Mouse (Mus musculus): ENCODE data around the gene Mib2. TPM values are rescaled to one million over a fixed set of nuclear protein-coding genes. Genes with fewer than 3 reads are reported as not detected.

The Mib2 gene
- total and polyA plus RNA-seq, 2 experiments from 2014 or later: 40.6 to 127 TPM

- Histone ChIP-seq H3K4me3 (ENCODE audit: low read length) (peak overlapping the region; percentile 23), H3K27me3 (ENCODE audit: insufficient read depth, low read length) (peaks cover 17% of the 10 kb centered on the region; the same call in 1 of the 2 replicates), H3K4me1 (ENCODE audit: insufficient read depth, low read length) (peaks cover 10% of the 10 kb centered on the region; the same call in 1 of the 2 replicates), H3K36me3 (ENCODE audit: insufficient read depth, low read length) (peaks cover 36% of the 10 kb centered on the region), H3K9ac (replicated peaks; ENCODE audit: low read length) (0 out of 2 replicates have a peak overlapping the region, but pooled peaks have one; percentile 13), H3K4me2 (ENCODE audit: low read depth, low read length) (peak overlapping the region; percentile 72), H3K27ac (no peak overlapping the region), H3K9me3 (ENCODE audit: low read length) (no peaks in the 10 kb centered on the region)
- no peak for TF ChIP-seq CTCF (IDR thresholded peaks at IDR 0.05; ENCODE audit: low read depth)
- peak; percentile 9 for DNase-seq (ENCODE audit: low spot score)
- WGBS: 14% methylated on average over 6 of the region's 6 CpGs
- no peak for ATAC-seq
These were observed 14.9 kb downstream of the Mib2 start for GRCm38 (mm10) chr4:155654183-155654455.

- no peak overlapping the region for H3K27ac ChIP-seq
- peak; percentile 45 for TF ChIP-seq CTCF (IDR thresholded peaks at IDR 0.05; ENCODE audit: low read depth)
- H3K27me3 ChIP-seq (ENCODE audit: insufficient read depth, low read length): peaks cover 17% of the 10 kb centered on the region; the same call in 1 of the 2 replicates
- H3K4me2 ChIP-seq (ENCODE audit: low read depth, low read length): peak overlapping the region; percentile 72
- no peaks in the 10 kb centered on the region for H3K9me3 ChIP-seq (ENCODE audit: low read length)
- peak; percentile 33 for DNase-seq (ENCODE audit: low spot score)
- no peak for ATAC-seq
- peak overlapping the region; percentile 37 for H3K4me3 ChIP-seq (ENCODE audit: low read length)
- peaks cover 41% of the 10 kb centered on the region for H3K36me3 ChIP-seq (ENCODE audit: insufficient read depth, low read length)
- H3K9ac ChIP-seq (replicated peaks; ENCODE audit: low read length): peak overlapping the region; percentile 45; the same call in 1 of the 2 replicates
- whole genome bisulfite sequencing: 8% methylated on average over 31 of the region's 31 CpGs
- peaks cover 10% of the 10 kb centered on the region; the same call in 1 of the 2 replicates for H3K4me1 ChIP-seq (ENCODE audit: insufficient read depth, low read length)
These were observed 15.4 kb downstream of the Mib2 start for GRCm38 (mm10) chr4:155653451-155654182.

DNA sequence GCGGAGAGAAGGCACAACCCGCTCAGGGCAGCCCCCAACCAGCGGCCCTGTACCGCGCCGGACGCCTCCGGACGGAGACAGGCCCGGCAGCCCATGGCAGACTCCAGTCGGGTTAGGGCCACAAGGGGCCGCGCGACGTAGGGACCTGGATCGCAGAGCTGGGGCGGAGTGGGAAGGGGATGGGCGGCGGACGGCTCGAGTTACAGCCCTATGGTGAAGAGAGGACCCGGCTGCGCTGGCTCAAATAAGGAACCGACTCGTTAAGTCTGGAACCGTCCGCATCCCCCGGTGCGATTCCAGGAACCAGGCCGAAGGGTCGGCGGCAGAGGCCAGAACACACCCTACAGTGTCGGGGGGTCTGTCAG, 15.9 kb downstream of the Mib2 start, which contains the start of gene Mmp23:
TSS of gene Mmp23 (minus strand) at position 299 of the 365 bp plus-strand sequence.
- Histone ChIP-seq H3K27me3 (ENCODE audit: insufficient read depth, low read length) (peaks cover 17% of the 10 kb centered on the region; the same call in 1 of the 2 replicates), H3K36me3 (ENCODE audit: insufficient read depth, low read length) (peaks cover 46% of the 10 kb centered on the region), H3K4me3 (ENCODE audit: low read length) (peak within 1 kb of the TSS; percentile 37), H3K27ac (no peak within 1 kb of the TSS), H3K4me1 (ENCODE audit: insufficient read depth, low read length) (peaks cover 10% of the 10 kb centered on the region; the same call in 1 of the 2 replicates), H3K9ac (replicated peaks; ENCODE audit: low read length) (peak within 1 kb of the TSS; percentile 45), H3K9me3 (ENCODE audit: low read length) (no peaks in the 10 kb centered on the region), H3K4me2 (ENCODE audit: low read depth, low read length) (peak within 1 kb of the TSS; percentile 72)
- 2% methylated on average over 33 of the region's 33 CpGs for WGBS
- TF ChIP-seq CTCF (IDR thresholded peaks at IDR 0.05; ENCODE audit: low read depth): no peak
- 0 out of 2 replicates have a peak, but pooled peaks have one; percentile 36 for ATAC-seq
- peak; percentile 54 for DNase-seq (ENCODE audit: low spot score)

DNA sequence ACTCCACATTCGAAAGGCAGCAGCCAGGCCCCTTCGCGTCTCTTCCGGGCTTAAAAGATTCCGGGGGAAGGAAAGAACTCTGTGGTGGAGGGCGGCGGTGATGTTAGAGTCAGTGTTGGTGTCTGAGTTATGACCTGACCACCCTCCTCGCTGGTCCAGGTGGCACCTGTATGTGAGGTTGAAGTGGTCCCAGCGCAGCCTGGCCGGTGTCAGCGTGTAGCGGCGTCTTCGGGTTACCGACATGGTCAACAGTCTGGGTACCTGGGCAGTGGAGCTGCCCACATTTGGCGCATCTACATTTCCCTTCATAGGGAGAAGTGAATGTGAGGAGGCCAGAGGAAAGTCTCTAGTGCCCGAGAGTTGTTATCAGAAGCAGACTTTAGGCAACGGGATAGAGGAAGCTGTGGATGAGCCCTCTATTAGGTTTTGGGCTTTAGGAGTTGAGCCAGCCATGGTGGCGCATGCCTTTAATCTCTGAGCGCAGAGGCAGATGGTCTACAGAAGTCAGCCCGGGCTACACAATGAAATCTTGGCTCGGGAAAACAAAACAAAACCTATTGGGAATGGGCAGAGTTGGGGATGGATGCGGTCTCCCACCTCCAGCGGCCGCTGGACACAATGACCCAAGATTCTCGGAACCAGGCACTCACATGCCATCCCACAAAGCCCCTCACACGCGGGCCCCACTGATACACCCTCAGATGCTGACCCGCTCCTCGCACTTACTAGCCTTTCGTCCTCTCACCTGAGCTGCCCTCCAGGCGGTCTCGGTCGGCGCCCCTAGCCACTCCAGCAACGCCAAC, 16.5 kb downstream of the Mib2 start:
- H3K36me3 ChIP-seq (ENCODE audit: insufficient read depth, low read length): peaks cover 52% of the 10 kb centered on the region
- H3K9me3 ChIP-seq (ENCODE audit: low read length): no peaks in the 10 kb centered on the region
- peak overlapping the region; percentile 45 for H3K9ac ChIP-seq (replicated peaks; ENCODE audit: low read length)
- peak overlapping the region; percentile 72 for H3K4me2 ChIP-seq (ENCODE audit: low read depth, low read length)
- H3K4me3 ChIP-seq (ENCODE audit: low read length): peak overlapping the region; percentile 37
- peaks cover 17% of the 10 kb centered on the region; the same call in 1 of the 2 replicates for H3K27me3 ChIP-seq (ENCODE audit: insufficient read depth, low read length)
- peaks cover 10% of the 10 kb centered on the region; the same call in 1 of the 2 replicates for H3K4me1 ChIP-seq (ENCODE audit: insufficient read depth, low read length)
- ATAC-seq: no peak
- DNase-seq (ENCODE audit: low spot score): peak; percentile 20
- TF ChIP-seq CTCF (IDR thresholded peaks at IDR 0.05; ENCODE audit: low read depth): 0 out of 2 replicates have a peak, but pooled peaks have one; percentile 1
- 25% methylated on average over 36 of the region's 36 CpGs for WGBS
- H3K27ac ChIP-seq: no peak overlapping the region

GRCm38 (mm10) chr4:155651553-155652269, 17.3 kb downstream of the Mib2 start:
- peaks cover 17% of the 10 kb centered on the region; the same call in 1 of the 2 replicates for H3K27me3 ChIP-seq (ENCODE audit: insufficient read depth, low read length)
- TF ChIP-seq CTCF (IDR thresholded peaks at IDR 0.05; ENCODE audit: low read depth): no peak
- H3K9me3 ChIP-seq (ENCODE audit: low read length): no peaks in the 10 kb centered on the region
- H3K9ac ChIP-seq (replicated peaks; ENCODE audit: low read length): no peak overlapping the region
- H3K27ac ChIP-seq: no peak overlapping the region
- peaks cover 58% of the 10 kb centered on the region for H3K36me3 ChIP-seq (ENCODE audit: insufficient read depth, low read length)
- no peak overlapping the region for H3K4me2 ChIP-seq (ENCODE audit: low read depth, low read length)
- no peak overlapping the region for H3K4me3 ChIP-seq (ENCODE audit: low read length)
- WGBS: 72% methylated on average over 15 of the region's 15 CpGs
- ATAC-seq: no peak
- H3K4me1 ChIP-seq (ENCODE audit: insufficient read depth, low read length): peaks cover 10% of the 10 kb centered on the region; the same call in 1 of the 2 replicates
- DNase-seq (ENCODE audit: low spot score): no peak

DNA sequence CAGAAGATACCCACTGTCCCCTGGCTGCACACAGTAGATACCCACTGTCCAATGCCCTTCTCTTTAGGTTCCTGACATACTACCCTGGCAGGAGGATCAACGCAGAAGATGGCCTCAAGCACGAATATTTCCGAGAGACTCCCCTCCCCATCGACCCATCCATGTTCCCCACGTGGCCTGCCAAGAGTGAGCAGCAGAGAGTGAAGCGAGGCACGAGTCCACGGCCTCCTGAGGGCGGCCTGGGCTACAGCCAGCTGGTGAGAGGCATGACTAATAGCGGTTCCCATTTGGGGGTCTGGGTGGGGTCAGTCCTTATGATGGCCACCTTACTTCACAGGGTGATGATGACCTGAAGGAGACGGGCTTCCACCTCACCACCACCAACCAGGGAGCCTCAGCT, 19.6 kb downstream of the Mib2 start:
- H3K36me3 ChIP-seq (ENCODE audit: insufficient read depth, low read length): peaks cover 55% of the 10 kb centered on the region
- no peak overlapping the region for H3K4me2 ChIP-seq (ENCODE audit: low read depth, low read length)
- no peak for ATAC-seq
- H3K27ac ChIP-seq: no peak overlapping the region
- no peak overlapping the region for H3K9ac ChIP-seq (replicated peaks; ENCODE audit: low read length)
- H3K4me3 ChIP-seq (ENCODE audit: low read length): no peak overlapping the region
- H3K27me3 ChIP-seq (ENCODE audit: insufficient read depth, low read length): 0 out of 2 replicates have a peak, but pooled peaks cover 6% of the 10 kb centered on the region
- no peaks in the 10 kb centered on the region for H3K9me3 ChIP-seq (ENCODE audit: low read length)
- WGBS: 83% methylated on average over 11 of the region's 11 CpGs
- no peak for TF ChIP-seq CTCF (IDR thresholded peaks at IDR 0.05; ENCODE audit: low read depth)
- peaks cover 10% of the 10 kb centered on the region; the same call in 1 of the 2 replicates for H3K4me1 ChIP-seq (ENCODE audit: insufficient read depth, low read length)
- no peak for DNase-seq (ENCODE audit: low spot score)

All from hindbrain, postnatal 0 days (tissue).